Mouse (Mus musculus) neural tube, embryonic 12.5 days (tissue): ENCODE measurements around the gene Tnks2. TPM values are rescaled to one million over a fixed set of nuclear protein-coding genes. Genes with fewer than 3 reads are reported as not detected.
"Not testable (repeated sequence)": the region's sequence is repeated elsewhere in the genome, so short reads cannot be mapped to it uniquely, and the experiment has no call there.

Source experiments
- ATAC-seq: fragments of 200-750 bp; cut with Nextera tagmentation; 2 replicates; pipeline ENCODE4 v1.8.0; 2017; ENCODE audit warnings: low read depth, mild to moderate bottlenecking, moderate TSS enrichment, moderate library complexity; ENCODE audit not compliant: low FRiP score
- H3K27ac ChIP-seq: fragments of 300-500 bp; sonication (generic); 2 replicates; pipeline ENCODE4 v1.5.1; 2016
- H3K27me3 ChIP-seq: fragments of 300-500 bp; sonication (generic); replicated peaks from 2 replicates; pipeline ENCODE4 v1.6.1; 2016; ENCODE audit warnings: mild to moderate bottlenecking
- H3K36me3 ChIP-seq: fragments of 300-500 bp; sonication (generic); 2 replicates; pipeline ENCODE4 v1.6.1; 2016; ENCODE audit warnings: mild to moderate bottlenecking
- H3K4me1 ChIP-seq: fragments of 300-500 bp; sonication (generic); 2 replicates; pipeline ENCODE4 v1.6.1; 2016
- H3K4me2 ChIP-seq: fragments of 300-500 bp; sonication (generic); replicated peaks from 2 replicates; pipeline ENCODE4 v1.6.1; 2016; ENCODE audit warnings: mild to moderate bottlenecking
- H3K4me3 ChIP-seq: fragments of 300-500 bp; sonication (generic); 2 replicates; pipeline ENCODE4 v1.5.1; 2016
- H3K9ac ChIP-seq: fragments of 300-500 bp; sonication (generic); 2 replicates; pipeline ENCODE4 v1.6.1; 2016; ENCODE audit warnings: mild to moderate bottlenecking
- H3K9me3 ChIP-seq: fragments of 300-500 bp; sonication (generic); 2 replicates; pipeline ENCODE4 v1.6.1; 2016; ENCODE audit warnings: mild to moderate bottlenecking
- WGBS: fragments of 180-500 bp; shearing (Covaris S2); methylation state at CpG from one replicate; pipeline ENCODE4 v1.1.7; 2016; 5-methylcytosine and 5-hydroxymethylcytosine counted together
- polyA plus RNA-seq: library from polyadenylated mRNA; unstranded; fragments of >200 nt; fragmentation: Nextera tagmentation; extraction: Ambion mirVana; gene quantifications from 2 replicates; pipeline ENCODE4 v1.2.1, GENCODE M21; 2016

Tnks2 gene
- polyA plus RNA-seq, 1 experiment from 2014 or later: 85.3 TPM

GRCm38 (mm10) chr19:36832951-36833787 lies 863 bp upstream of the Tnks2 start:
- peak overlapping the region; percentile 100 for H3K9ac ChIP-seq
- H3K27ac ChIP-seq: peak overlapping the region; percentile 92
- ATAC-seq: peak; percentile 57
- peak overlapping the region; percentile 75 for H3K4me2 ChIP-seq
- H3K4me1 ChIP-seq: peaks cover 13% of the 10 kb centered on the region
- H3K9me3 ChIP-seq: no peaks in the 10 kb centered on the region
- H3K27me3 ChIP-seq: no peaks in the 10 kb centered on the region
- 6% methylated on average over 19 of the region's 19 CpGs for WGBS
- peak overlapping the region; percentile 85 for H3K4me3 ChIP-seq
- H3K36me3 ChIP-seq: no peaks in the 10 kb centered on the region

- under 1% methylated on average over 62 of the region's 62 CpGs for WGBS
- ATAC-seq: peak; percentile 68
- H3K4me3 ChIP-seq: peak overlapping the region; percentile 85
- peaks cover 13% of the 10 kb centered on the region for H3K4me1 ChIP-seq
- H3K9me3 ChIP-seq: no peaks in the 10 kb centered on the region
- H3K27me3 ChIP-seq: no peaks in the 10 kb centered on the region
- H3K9ac ChIP-seq: peak overlapping the region; percentile 100
- H3K36me3 ChIP-seq: peaks cover under 1% of the 10 kb centered on the region; the same call in 1 of the 2 replicates
- H3K27ac ChIP-seq: peak overlapping the region; percentile 92
- H3K4me2 ChIP-seq: peak overlapping the region; percentile 75
These were observed 750 bp downstream of the Tnks2 start for GRCm38 (mm10) chr19:36834532-36835431.

- Histone ChIP-seq H3K4me1 (peaks cover 13% of the 10 kb centered on the region), H3K9ac (0 out of 2 replicates have a peak overlapping the region, but pooled peaks have one; percentile 40), H3K36me3 (peaks cover 8% of the 10 kb centered on the region; the same call in 1 of the 2 replicates), H3K4me2 (peak overlapping the region; percentile 75), H3K9me3 (no peaks in the 10 kb centered on the region), H3K27ac (no peak overlapping the region), H3K4me3 (peak overlapping the region; percentile 26), H3K27me3 (no peaks in the 10 kb centered on the region)
- ATAC-seq: no peak
- 65% methylated on average over 4 of the region's 4 CpGs for WGBS
These were observed 2.0 kb downstream of the Tnks2 start for GRCm38 (mm10) chr19:36836035-36836434.

GRCm38 (mm10) chr19:36840301-36840700 lies 6.3 kb downstream of the Tnks2 start:
- whole genome bisulfite sequencing: 95% methylated on average over 3 of the region's 3 CpGs
- ATAC-seq: no peak
- H3K9ac ChIP-seq: no peak overlapping the region
- H3K27me3 ChIP-seq: no peaks in the 10 kb centered on the region
- no peak overlapping the region for H3K27ac ChIP-seq
- H3K4me1 ChIP-seq: peaks cover 10% of the 10 kb centered on the region
- H3K36me3 ChIP-seq: peaks cover 15% of the 10 kb centered on the region; the same call in 1 of the 2 replicates
- H3K4me2 ChIP-seq: no peak overlapping the region
- no peak overlapping the region for H3K4me3 ChIP-seq
- no peaks in the 10 kb centered on the region for H3K9me3 ChIP-seq

GRCm38 (mm10) chr19:36843866-36844265 lies 9.8 kb downstream of the Tnks2 start:
- Histone ChIP-seq H3K36me3 (peaks cover 38% of the 10 kb centered on the region), H3K4me3 (no peak overlapping the region), H3K27ac (no peak overlapping the region), H3K4me1 (no peaks in the 10 kb centered on the region), H3K9me3 (no peaks in the 10 kb centered on the region), H3K9ac (no peak overlapping the region), H3K27me3 (no peaks in the 10 kb centered on the region), H3K4me2 (no peak overlapping the region)
- WGBS: 91% methylated on average over 11 of the region's 11 CpGs
- no peak for ATAC-seq

- Histone ChIP-seq H3K36me3 (peaks cover 41% of the 10 kb centered on the region), H3K4me1 (no peaks in the 10 kb centered on the region), H3K27me3 (no peaks in the 10 kb centered on the region), H3K9me3 (no peaks in the 10 kb centered on the region), H3K4me2 (no peak overlapping the region), H3K4me3 (no peak overlapping the region), H3K9ac (no peak overlapping the region), H3K27ac (no peak overlapping the region)
- ATAC-seq: no peak
- WGBS: 82% methylated on average over 5 of the region's 5 CpGs
These were observed 11.9 kb downstream of the Tnks2 start for GRCm38 (mm10) chr19:36845924-36846323.

- no peak overlapping the region for H3K4me2 ChIP-seq
- H3K9me3 ChIP-seq: no peaks in the 10 kb centered on the region
- H3K4me1 ChIP-seq: no peaks in the 10 kb centered on the region
- no peak overlapping the region for H3K9ac ChIP-seq
- no peak overlapping the region for H3K4me3 ChIP-seq
- no peaks in the 10 kb centered on the region for H3K27me3 ChIP-seq
- no peak overlapping the region for H3K27ac ChIP-seq
- WGBS: 97% methylated on average over 2 of the region's 2 CpGs
- peaks cover 67% of the 10 kb centered on the region for H3K36me3 ChIP-seq
- no peak for ATAC-seq
These were observed 19.8 kb downstream of the Tnks2 start for GRCm38 (mm10) chr19:36853831-36854230.

- Histone ChIP-seq H3K27me3 (no peaks in the 10 kb centered on the region), H3K9me3 (no peaks in the 10 kb centered on the region), H3K4me2 (no peak overlapping the region), H3K27ac (no peak overlapping the region), H3K36me3 (peaks cover 74% of the 10 kb centered on the region), H3K4me1 (no peaks in the 10 kb centered on the region), H3K4me3 (no peak overlapping the region), H3K9ac (no peak overlapping the region)
- ATAC-seq: no peak
- WGBS: 87% methylated on average over 9 of the region's 9 CpGs
These were observed 23.8 kb downstream of the Tnks2 start for GRCm38 (mm10) chr19:36857851-36858250.

- Histone ChIP-seq H3K9ac (no peak overlapping the region), H3K27me3 (no peaks in the 10 kb centered on the region), H3K4me2 (no peak overlapping the region), H3K9me3 (no peaks in the 10 kb centered on the region), H3K36me3 (peaks cover 72% of the 10 kb centered on the region), H3K27ac (no peak overlapping the region), H3K4me3 (no peak overlapping the region), H3K4me1 (no peaks in the 10 kb centered on the region)
- ATAC-seq: no peak
- 93% methylated on average over 5 of the region's 5 CpGs for WGBS
These were observed 26.4 kb downstream of the Tnks2 start for GRCm38 (mm10) chr19:36860393-36860792.

- Histone ChIP-seq H3K4me3 (no peak overlapping the region), H3K36me3 (peaks cover 72% of the 10 kb centered on the region), H3K27ac (no peak overlapping the region), H3K9me3 (no peaks in the 10 kb centered on the region), H3K27me3 (no peaks in the 10 kb centered on the region), H3K4me1 (no peaks in the 10 kb centered on the region), H3K4me2 (no peak overlapping the region), H3K9ac (no peak overlapping the region)
- ATAC-seq: no peak
- WGBS: 93% methylated on average over 5 of the region's 5 CpGs
These were observed 31.9 kb downstream of the Tnks2 start for GRCm38 (mm10) chr19:36865905-36866304.

- Histone ChIP-seq H3K36me3 (peaks cover 67% of the 10 kb centered on the region), H3K4me2 (no peak overlapping the region), H3K4me1 (no peaks in the 10 kb centered on the region), H3K9ac (no peak overlapping the region), H3K27me3 (no peaks in the 10 kb centered on the region), H3K9me3 (no peaks in the 10 kb centered on the region), H3K4me3 (no peak overlapping the region), H3K27ac (no peak overlapping the region)
- 94% methylated on average over 8 of the region's 8 CpGs for WGBS
- no peak for ATAC-seq
These were observed 33.4 kb downstream of the Tnks2 start for GRCm38 (mm10) chr19:36867416-36867815.

GRCm38 (mm10) chr19:36868675-36869074 lies 34.6 kb downstream of the Tnks2 start:
- not testable (repeated sequence) for H3K4me2 ChIP-seq, H3K4me3 ChIP-seq, H3K4me1 ChIP-seq, H3K27ac ChIP-seq, H3K27me3 ChIP-seq, ATAC-seq, H3K9me3 ChIP-seq, H3K9ac ChIP-seq
- peaks cover 67% of the 10 kb centered on the region for H3K36me3 ChIP-seq
- 83% methylated on average over 3 of the region's 3 CpGs for WGBS
